Mouse (Mus musculus) MEL (cell line): ENCODE measurements around the gene Tmbim1.

Experiments
- CTCF ChIP-seq, 3 experiments: IDR thresholded peaks in 2 of 3; conservative IDR thresholded peaks in 1 of 3; 2 replicates each; pipeline ENCODE4 v1.5.1; 2011 to 2012; ENCODE audit warnings: low read length in 3 of 3, low read depth in 2 of 3, mild to moderate bottlenecking in 2 of 3, improper control_type of control experiment in 1 of 3, inconsistent platforms in 1 of 3, mixed read lengths in 1 of 3, moderate library complexity in 1 of 3; ENCODE audit not compliant: control insufficient read depth in 1 of 3, insufficient read depth in 1 of 3, poor library complexity in 1 of 3, severe bottlenecking in 1 of 3
- POLR2A ChIP-seq, 2 experiments: IDR thresholded peaks; 2 replicates each; pipeline ENCODE4 v1.6.1; 2011 to 2012; ENCODE audit warnings: low read length in 2 of 2, mild to moderate bottlenecking in 2 of 2, control low read depth in 1 of 2, improper control_type of control experiment in 1 of 2, low read depth in 1 of 2, moderate library complexity in 1 of 2; ENCODE audit not compliant: control insufficient read depth in 1 of 2, insufficient read depth in 1 of 2, poor library complexity in 1 of 2
- ZMIZ1 ChIP-seq: IDR thresholded peaks from 2 replicates; pipeline ENCODE4 v1.6.1; 2012; ENCODE audit warnings: low read depth, mild to moderate bottlenecking, inconsistent platforms, low read length, improper control_type of control experiment, moderate library complexity

GRCm38 (mm10) chr1:74280591-74281325, 24.7 kb downstream of the Tmbim1 start:
- TF ChIP-seq ZMIZ1, result no peak
- no peak for TF ChIP-seq CTCF (IDR thresholded peaks at IDR 0.05 in 2 of 3, conservative IDR thresholded peaks at IDR 0.05 in 1 of 3; ENCODE audit: control insufficient read depth in 1 of 3, insufficient read depth in 1 of 3, low read depth in 2 of 3, low read length in 3 of 3, poor library complexity in 1 of 3, severe bottlenecking in 1 of 3)
- no peak for TF ChIP-seq POLR2A (IDR thresholded peaks at IDR 0.05; ENCODE audit: control insufficient read depth in 1 of 2, insufficient read depth in 1 of 2, low read depth in 1 of 2, low read length in 2 of 2, poor library complexity in 1 of 2)
